24 mouse cellular contexts compared by ENCODE assay signal in the genomic region with DNA sequence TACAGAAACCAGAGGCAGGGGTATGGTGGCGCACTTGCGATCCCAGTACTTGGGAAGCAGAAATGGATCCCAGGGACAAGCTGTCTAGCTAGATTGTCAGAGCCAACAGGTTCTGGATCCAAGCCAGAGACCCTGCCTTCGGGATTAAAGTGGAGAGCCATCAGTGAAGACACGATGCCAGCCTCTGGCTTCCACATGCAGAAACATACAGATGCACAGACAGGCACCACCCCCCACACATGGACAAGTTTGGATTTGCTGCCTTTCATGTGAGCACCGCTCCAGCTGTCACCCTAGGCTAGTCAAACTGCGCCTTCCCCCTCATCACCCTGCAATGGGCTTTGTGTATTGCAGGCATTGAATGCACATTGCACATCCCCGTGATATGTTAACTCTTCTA. TPM values are rescaled to one million over a fixed set of nuclear protein-coding genes. Genes with fewer than 3 reads are reported as not detected.
DNase-seq lines count a peak whose midpoint lies in the region; ATAC-seq and TF ChIP-seq lines count a peak whose summit lies in the region.
"Had no signal": no experiment of that assay in that cellular context is flagged by ENCODE, and none has a peak within 500 bp of the region (broad histone marks: within the 10 kb centered on the region; RNA-seq: fewer than 3 reads in every experiment).

No protein-coding gene starts in this region.

- WGBS in forebrain, embryonic 14.5 days, result 73% methylated on average over 7 of the region's 7 CpGs
- WGBS in forebrain, embryonic 13.5 days, result 70% methylated on average over 7 of the region's 7 CpGs

- H3K9me3 ChIP-seq in forebrain, embryonic 14.5 days (replicated peaks; ENCODE audit: control insufficient read depth, low read length), result no peaks in the 10 kb centered on the region
- H3K9me3 ChIP-seq in forebrain, embryonic 13.5 days (replicated peaks), result no peaks in the 10 kb centered on the region
- H3K9me3 ChIP-seq: embryonic facial prominence, embryonic 10.5 days; forebrain, embryonic 15.5 days; heart, embryonic 10.5 days; hindbrain, embryonic 12.5 days had no signal

- H3K27me3 ChIP-seq in forebrain, embryonic 14.5 days (replicated peaks; ENCODE audit: control insufficient read depth, insufficient read depth, low read length), result peaks cover 21% of the 10 kb centered on the region
- H3K27me3 ChIP-seq in forebrain, embryonic 13.5 days, result peaks cover 57% of the 10 kb centered on the region

- H3K27ac ChIP-seq in forebrain, embryonic 14.5 days (ENCODE audit: low read depth, low read length), result no peak overlapping the region
- H3K27ac ChIP-seq in forebrain, embryonic 13.5 days, result no peak overlapping the region
- no peak overlapping the region for H3K27ac ChIP-seq in left cerebral cortex, adult 2 months
- H3K27ac ChIP-seq: embryonic facial prominence, embryonic 10.5 days; forebrain, embryonic 15.5 days; heart, embryonic 10.5 days; hindbrain, embryonic 12.5 days had no signal

- no peak overlapping the region for H3K4me2 ChIP-seq in forebrain, embryonic 14.5 days (ENCODE audit: low read length)
- no peak overlapping the region for H3K4me2 ChIP-seq in forebrain, embryonic 13.5 days
- H3K4me2 ChIP-seq: forebrain, embryonic 15.5 days; hindbrain, embryonic 12.5 days had no signal

- H3K4me3 ChIP-seq in forebrain, embryonic 14.5 days (ENCODE audit: low read depth, low read length), result no peak overlapping the region
- no peak overlapping the region for H3K4me3 ChIP-seq in forebrain, embryonic 13.5 days
- no peak overlapping the region for H3K4me3 ChIP-seq in left cerebral cortex, adult 2 months
- H3K4me3 ChIP-seq: embryonic facial prominence, embryonic 10.5 days; forebrain, embryonic 15.5 days; heart, embryonic 10.5 days; hindbrain, embryonic 12.5 days had no signal

- H3K4me1 ChIP-seq in forebrain, embryonic 14.5 days (ENCODE audit: control insufficient read depth, insufficient read depth, low read length), result no peaks in the 10 kb centered on the region
- no peaks in the 10 kb centered on the region for H3K4me1 ChIP-seq in forebrain, embryonic 13.5 days
- H3K4me1 ChIP-seq: embryonic facial prominence, embryonic 10.5 days; heart, embryonic 10.5 days; hindbrain, embryonic 12.5 days had no signal

- ATAC-seq in forebrain, embryonic 14.5 days, result no peak
- ATAC-seq in forebrain, embryonic 13.5 days, result no peak
- ATAC-seq: activated CD4-positive, CD25-positive, alpha-beta regulatory T cell, adult 4 months; forebrain, embryonic 15.5 days; Patski had no signal

- DNase-seq in forebrain, embryonic 14.5 days (ENCODE audit: low spot score), result peak; percentile 46
- peak; percentile 88 for DNase-seq in left cerebral cortex, postnatal 4 days
- no peak for DNase-seq in left cerebral cortex, adult 2 months (ENCODE audit: extremely low spot score in 1 of 2, low spot score in 2 of 2)
- peak; percentile 61 for DNase-seq in brain, adult 2 months (ENCODE audit: low read depth, low spot score)
- DNase-seq in telencephalon, adult 2 months (ENCODE audit: low read depth, low spot score), result peak; percentile 44
- DNase-seq: adrenal gland, postnatal 14 days; cerebellum, adult 11 months; cerebellum, adult 8-10 months; gastrocnemius, postnatal 10 days; heart, adult 18-20 months; heart, postnatal 10 days; heart, postnatal 4 days had no signal

- H3K9ac ChIP-seq in forebrain, embryonic 14.5 days (ENCODE audit: low read length), result no peak overlapping the region
- no peak overlapping the region for H3K9ac ChIP-seq in forebrain, embryonic 13.5 days
- H3K9ac ChIP-seq: forebrain, embryonic 15.5 days; hindbrain, embryonic 12.5 days had no signal

- no peak for TF ChIP-seq CTCF in left cerebral cortex, adult 2 months (IDR thresholded peaks at IDR 0.05)

- H3K36me3 ChIP-seq in forebrain, embryonic 14.5 days (ENCODE audit: control insufficient read depth, insufficient read depth, low read length), result no peaks in the 10 kb centered on the region
- H3K36me3 ChIP-seq in forebrain, embryonic 13.5 days (ENCODE audit: poor library complexity, severe bottlenecking), result no peaks in the 10 kb centered on the region
- H3K36me3 ChIP-seq: embryonic facial prominence, embryonic 10.5 days; forebrain, embryonic 15.5 days; heart, embryonic 10.5 days; hindbrain, embryonic 12.5 days had no signal

- intact Hi-C loops in left cerebral cortex, postnatal 4 days (cut with DNase I), result no loop called here
- intact Hi-C loops in left cerebral cortex, adult 2 months (cut with DNase I), result no loop called here

RNA-seq across cellular contexts. Expression of gene Rprml, which starts 8.8 kb away (rescaled TPM):
- polyA plus RNA-seq in forebrain, embryonic 14.5 days (2014; fragmentation: Nextera tagmentation; extraction: Ambion mirVana), result 2.3 and 3.2 TPM in 2 replicates
- polyA plus RNA-seq in forebrain, embryonic 13.5 days (2015; fragmentation: Nextera tagmentation; extraction: Ambion mirVana), result 1.6 and 2.7 TPM in 2 replicates
- total RNA-seq in left cerebral cortex, postnatal 4 days (2021), result 10 to 100 TPM; 51.6 to 64.6 TPM
- total RNA-seq in left cerebral cortex, adult 2 months (2021), result 10 to 100 TPM; 92.5 to 92.7 TPM
- total RNA-seq: adrenal gland, postnatal 14 days; CH12.LX; gastrocnemius, postnatal 10 days; heart, adult 18-20 months; heart, postnatal 10 days; heart, postnatal 4 days had no signal
- polyA plus RNA-seq: activated CD4-positive, CD25-positive, alpha-beta regulatory T cell, adult 4 months; embryonic facial prominence, embryonic 14.5 days; heart, embryonic 14.5 days; hindbrain, embryonic 12.5 days; Patski had no signal

RNA-seq across cellular contexts. Expression of gene Lyzl6, which starts 19.5 kb away (rescaled TPM):
- not detected in 2 replicates for polyA plus RNA-seq in forebrain, embryonic 14.5 days (2014; fragmentation: Nextera tagmentation; extraction: Ambion mirVana)
- polyA plus RNA-seq in forebrain, embryonic 13.5 days (2015; fragmentation: Nextera tagmentation; extraction: Ambion mirVana), result not detected in 2 replicates
- total RNA-seq in left cerebral cortex, postnatal 4 days (2021), result not detected
- not detected for total RNA-seq in left cerebral cortex, adult 2 months (2021)
- total RNA-seq: adrenal gland, adult 18-20 months; adrenal gland, postnatal 14 days; CH12.LX; gastrocnemius, postnatal 10 days; gastrocnemius, postnatal 4 days; heart, adult 18-20 months; heart, postnatal 10 days; heart, postnatal 4 days had no signal
- polyA plus RNA-seq: activated CD4-positive, CD25-positive, alpha-beta regulatory T cell, adult 4 months; embryonic facial prominence, embryonic 10.5 days; embryonic facial prominence, embryonic 14.5 days; forebrain, embryonic 15.5 days; heart, embryonic 10.5 days; heart, embryonic 14.5 days; hindbrain, embryonic 12.5 days; Patski had no signal

RNA-seq across cellular contexts. Expression of gene Gm884, which starts 37.2 kb away (rescaled TPM):
- polyA plus RNA-seq in forebrain, embryonic 14.5 days (2014; fragmentation: Nextera tagmentation; extraction: Ambion mirVana), result not detected in 2 replicates
- polyA plus RNA-seq in forebrain, embryonic 13.5 days (2015; fragmentation: Nextera tagmentation; extraction: Ambion mirVana), result not detected in 2 replicates
- not detected for total RNA-seq in left cerebral cortex, postnatal 4 days (2021)
- under 1 TPM; 0.05 to 0.07 TPM for total RNA-seq in left cerebral cortex, adult 2 months (2021)
- total RNA-seq: adrenal gland, adult 18-20 months; adrenal gland, postnatal 14 days; CH12.LX; gastrocnemius, postnatal 10 days; gastrocnemius, postnatal 4 days; heart, adult 18-20 months; heart, postnatal 10 days; heart, postnatal 4 days had no signal
- polyA plus RNA-seq: activated CD4-positive, CD25-positive, alpha-beta regulatory T cell, adult 4 months; embryonic facial prominence, embryonic 10.5 days; embryonic facial prominence, embryonic 14.5 days; forebrain, embryonic 15.5 days; heart, embryonic 10.5 days; heart, embryonic 14.5 days; hindbrain, embryonic 12.5 days; Patski had no signal

RNA-seq across cellular contexts. Expression of gene Gosr2, which starts 39.5 kb away (rescaled TPM):
- 105 and 106 TPM in 2 replicates for polyA plus RNA-seq in forebrain, embryonic 14.5 days (2014; fragmentation: Nextera tagmentation; extraction: Ambion mirVana)
- polyA plus RNA-seq in forebrain, embryonic 13.5 days (2015; fragmentation: Nextera tagmentation; extraction: Ambion mirVana), result 90.9 and 99.5 TPM in 2 replicates
- total RNA-seq in left cerebral cortex, postnatal 4 days (2021), result 10 to 100 TPM; 74.3 to 84.6 TPM
- total RNA-seq in left cerebral cortex, adult 2 months (2021), result 10 to 100 TPM; 71.1 to 72.4 TPM

Comparison
In these comparisons a context has a peak if more than half of its experiments do, and no peak if none do; other contexts are left out.
1. DNase-seq: peak in forebrain, embryonic 14.5 days (single experiment), left cerebral cortex, postnatal 4 days (single experiment), brain, adult 2 months (single experiment) and telencephalon, adult 2 months (single experiment); none in left cerebral cortex, adult 2 months (0 of 2).